Mouse (Mus musculus): ENCODE data around the gene Chd3. TPM values are rescaled to one million over a fixed set of nuclear protein-coding genes. Genes with fewer than 3 reads are reported as not detected.

The Chd3 gene
- polyA plus RNA-seq, 1 experiment from 2014 or later: 55.9 TPM

- H3K4me1 ChIP-seq: no peaks in the 10 kb centered on the region
- peaks cover 96% of the 10 kb centered on the region for H3K36me3 ChIP-seq (replicated peaks)
- 99% methylated on average over 6 of the region's 6 CpGs for WGBS
- H3K27me3 ChIP-seq (replicated peaks; ENCODE audit: low read depth, poor library complexity, severe bottlenecking): no peaks in the 10 kb centered on the region
- no peaks in the 10 kb centered on the region for H3K9me3 ChIP-seq
- H3K4me3 ChIP-seq: no peak overlapping the region
- no peak for DNase-seq (ENCODE audit: low spot score)
- H3K27ac ChIP-seq (replicated peaks): no peak overlapping the region
Observed at GRCm38 (mm10) chr11:69316361-69316760, 52.8 kb downstream of the Chd3 start.

GRCm38 (mm10) chr11:69311266-69311665, 57.9 kb downstream of the Chd3 start:
- no peak overlapping the region for H3K4me3 ChIP-seq
- no peaks in the 10 kb centered on the region for H3K27me3 ChIP-seq (replicated peaks; ENCODE audit: low read depth, poor library complexity, severe bottlenecking)
- WGBS: 83% methylated on average over 7 of the region's 7 CpGs
- H3K36me3 ChIP-seq (replicated peaks): peaks cover 100% of the 10 kb centered on the region
- no peaks in the 10 kb centered on the region for H3K9me3 ChIP-seq
- H3K4me1 ChIP-seq: no peaks in the 10 kb centered on the region
- DNase-seq (ENCODE audit: low spot score): no peak
- no peak overlapping the region for H3K27ac ChIP-seq (replicated peaks)

- H3K4me3 ChIP-seq: no peak overlapping the region
- peaks cover 99% of the 10 kb centered on the region for H3K36me3 ChIP-seq (replicated peaks)
- no peaks in the 10 kb centered on the region for H3K4me1 ChIP-seq
- no peak overlapping the region for H3K27ac ChIP-seq (replicated peaks)
- 93% methylated on average over 2 of the region's 2 CpGs for WGBS
- H3K27me3 ChIP-seq (replicated peaks; ENCODE audit: low read depth, poor library complexity, severe bottlenecking): no peaks in the 10 kb centered on the region
- DNase-seq (ENCODE audit: low spot score): no peak
- H3K9me3 ChIP-seq: no peaks in the 10 kb centered on the region
Observed at GRCm38 (mm10) chr11:69306039-69306438, 63.2 kb downstream of the Chd3 start.

GRCm38 (mm10) chr11:69305291-69305690, 63.9 kb downstream of the Chd3 start:
- no peak overlapping the region for H3K4me3 ChIP-seq
- H3K4me1 ChIP-seq: no peaks in the 10 kb centered on the region
- H3K27ac ChIP-seq (replicated peaks): no peak overlapping the region
- peaks cover 99% of the 10 kb centered on the region for H3K36me3 ChIP-seq (replicated peaks)
- WGBS: 94% methylated on average over 9 of the region's 9 CpGs
- H3K27me3 ChIP-seq (replicated peaks; ENCODE audit: low read depth, poor library complexity, severe bottlenecking): no peaks in the 10 kb centered on the region
- DNase-seq (ENCODE audit: low spot score): no peak
- H3K9me3 ChIP-seq: no peaks in the 10 kb centered on the region

GRCm38 (mm10) chr11:69302817-69303216, 66.4 kb downstream of the Chd3 start:
- DNase-seq (ENCODE audit: low spot score): no peak
- Histone ChIP-seq H3K36me3 (replicated peaks) (peaks cover 97% of the 10 kb centered on the region), H3K9me3 (no peaks in the 10 kb centered on the region), H3K4me3 (no peak overlapping the region), H3K27me3 (replicated peaks; ENCODE audit: low read depth, poor library complexity, severe bottlenecking) (no peaks in the 10 kb centered on the region), H3K27ac (replicated peaks) (no peak overlapping the region), H3K4me1 (no peaks in the 10 kb centered on the region)
- 91% methylated on average over 7 of the region's 7 CpGs for WGBS

GRCm38 (mm10) chr11:69298231-69298630, 71.0 kb downstream of the Chd3 start:
- no peak for DNase-seq (ENCODE audit: low spot score)
- H3K4me1 ChIP-seq: no peaks in the 10 kb centered on the region
- H3K4me3 ChIP-seq: no peak overlapping the region
- WGBS: 70% methylated on average over 7 of the region's 7 CpGs
- H3K27ac ChIP-seq (replicated peaks): no peak overlapping the region
- no peaks in the 10 kb centered on the region for H3K27me3 ChIP-seq (replicated peaks; ENCODE audit: low read depth, poor library complexity, severe bottlenecking)
- peaks cover 62% of the 10 kb centered on the region for H3K36me3 ChIP-seq (replicated peaks)
- no peaks in the 10 kb centered on the region for H3K9me3 ChIP-seq

- H3K4me3 ChIP-seq: no peak overlapping the region
- no peaks in the 10 kb centered on the region for H3K4me1 ChIP-seq
- H3K27ac ChIP-seq (replicated peaks): no peak overlapping the region
- peaks cover 58% of the 10 kb centered on the region for H3K36me3 ChIP-seq (replicated peaks)
- no peak for DNase-seq (ENCODE audit: low spot score)
- 92% methylated on average over 2 of the region's 2 CpGs for WGBS
- H3K27me3 ChIP-seq (replicated peaks; ENCODE audit: low read depth, poor library complexity, severe bottlenecking): no peaks in the 10 kb centered on the region
- H3K9me3 ChIP-seq: no peaks in the 10 kb centered on the region
Observed at GRCm38 (mm10) chr11:69297799-69298198, 71.4 kb downstream of the Chd3 start.

- Histone ChIP-seq H3K4me1 (no peaks in the 10 kb centered on the region), H3K27me3 (replicated peaks; ENCODE audit: low read depth, poor library complexity, severe bottlenecking) (no peaks in the 10 kb centered on the region), H3K36me3 (replicated peaks) (peaks cover 33% of the 10 kb centered on the region), H3K27ac (replicated peaks) (no peak overlapping the region), H3K4me3 (no peak overlapping the region), H3K9me3 (no peaks in the 10 kb centered on the region)
- DNase-seq (ENCODE audit: low spot score): no peak
- WGBS: 90% methylated on average over 3 of the region's 3 CpGs
Observed at GRCm38 (mm10) chr11:69295286-69295685, 73.9 kb downstream of the Chd3 start.

Other genes starting within 250 kb of the Chd3 start
- gene Hes7, start 249.0 kb downstream of the Chd3 start, polyA plus RNA-seq (2016; fragmentation: Nextera tagmentation; extraction: Ambion mirVana): 0.16 and 0.36 TPM in 2 replicates
- 0.12 TPM in 1 of 2 replicates, not detected in the other for gene 9130213A22Rik, start 246.8 kb downstream of the Chd3 start, polyA plus RNA-seq (2016; fragmentation: Nextera tagmentation; extraction: Ambion mirVana)
- 0.04 and 0.19 TPM in 2 replicates for gene Aloxe3, start 243.5 kb downstream of the Chd3 start, polyA plus RNA-seq (2016; fragmentation: Nextera tagmentation; extraction: Ambion mirVana)
- 0.27 TPM in 1 of 2 replicates, not detected in the other for gene Alox12b, start 212.4 kb downstream of the Chd3 start, polyA plus RNA-seq (2016; fragmentation: Nextera tagmentation; extraction: Ambion mirVana)
- gene Alox8, start 171.6 kb downstream of the Chd3 start, polyA plus RNA-seq (2016; fragmentation: Nextera tagmentation; extraction: Ambion mirVana): 0.09 and 0.13 TPM in 2 replicates
- not detected in 2 replicates for gene Gucy2e, start 132.4 kb downstream of the Chd3 start, polyA plus RNA-seq (2016; fragmentation: Nextera tagmentation; extraction: Ambion mirVana)
- 34.1 and 37.3 TPM in 2 replicates for gene Cntrob, start 45.6 kb downstream of the Chd3 start, polyA plus RNA-seq (2016; fragmentation: Nextera tagmentation; extraction: Ambion mirVana)
- 152 and 159 TPM in 2 replicates for gene Trappc1, start 45.4 kb downstream of the Chd3 start, polyA plus RNA-seq (2016; fragmentation: Nextera tagmentation; extraction: Ambion mirVana)
- gene Kcnab3, start 43.1 kb downstream of the Chd3 start, polyA plus RNA-seq (2016; fragmentation: Nextera tagmentation; extraction: Ambion mirVana): 0.75 and 1.1 TPM in 2 replicates
- gene Rnf227, start 28.9 kb downstream of the Chd3 start, polyA plus RNA-seq (2016; fragmentation: Nextera tagmentation; extraction: Ambion mirVana): 18.7 and 18.8 TPM in 2 replicates
- gene Naa38, start 26.1 kb upstream of the Chd3 start, polyA plus RNA-seq (2016; fragmentation: Nextera tagmentation; extraction: Ambion mirVana): 136 and 137 TPM in 2 replicates
- gene Cyb5d1, start 26.2 kb upstream of the Chd3 start, polyA plus RNA-seq (2016; fragmentation: Nextera tagmentation; extraction: Ambion mirVana): 49.3 and 50.2 TPM in 2 replicates
- 19.8 and 23.1 TPM in 2 replicates for gene Tmem88, start 28.8 kb upstream of the Chd3 start, polyA plus RNA-seq (2016; fragmentation: Nextera tagmentation; extraction: Ambion mirVana)
- gene Kdm6b, start 44.3 kb upstream of the Chd3 start, polyA plus RNA-seq (2016; fragmentation: Nextera tagmentation; extraction: Ambion mirVana): 39.8 and 39.9 TPM in 2 replicates
- 1.3 and 1.4 TPM in 2 replicates for gene Dnah2, start 179.7 kb upstream of the Chd3 start, polyA plus RNA-seq (2016; fragmentation: Nextera tagmentation; extraction: Ambion mirVana)
- gene Efnb3, start 190.8 kb upstream of the Chd3 start, polyA plus RNA-seq (2016; fragmentation: Nextera tagmentation; extraction: Ambion mirVana): 29.5 and 29.8 TPM in 2 replicates
- 41.6 and 43.5 TPM in 2 replicates for gene Wrap53, start 210.8 kb upstream of the Chd3 start, polyA plus RNA-seq (2016; fragmentation: Nextera tagmentation; extraction: Ambion mirVana)
- gene Trp53, start 211.0 kb upstream of the Chd3 start, polyA plus RNA-seq (2016; fragmentation: Nextera tagmentation; extraction: Ambion mirVana): 219 and 225 TPM in 2 replicates
- 3.2 TPM in 2 replicates for gene Atp1b2, start 236.5 kb upstream of the Chd3 start, polyA plus RNA-seq (2016; fragmentation: Nextera tagmentation; extraction: Ambion mirVana)
- not detected in 2 replicates for gene Shbg, start 248.5 kb upstream of the Chd3 start, polyA plus RNA-seq (2016; fragmentation: Nextera tagmentation; extraction: Ambion mirVana)

Measured in embryonic facial prominence, embryonic 10.5 days (tissue).